Mouse (Mus musculus) liver, embryonic 12.5 days (tissue): ENCODE measurements around the gene Gm20547. TPM values are rescaled to one million over a fixed set of nuclear protein-coding genes. Genes with fewer than 3 reads are reported as not detected.

Experiments used
- ATAC-seq: fragments of 200-750 bp; cut with Nextera tagmentation; 2 replicates; pipeline ENCODE4 v1.8.0; 2017; ENCODE audit warnings: moderate number of reproducible peaks, mild to moderate bottlenecking, moderate library complexity
- H3K27ac ChIP-seq: fragments of 300-500 bp; sonication (generic); 2 replicates; pipeline ENCODE4 v1.5.1; 2016; ENCODE audit warnings: mild to moderate bottlenecking
- H3K27me3 ChIP-seq: fragments of 300-500 bp; sonication (generic); replicated peaks from 2 replicates; pipeline ENCODE4 v1.6.1; 2016; ENCODE audit warnings: mild to moderate bottlenecking, moderate library complexity
- H3K36me3 ChIP-seq: fragments of 300-500 bp; sonication (generic); 2 replicates; pipeline ENCODE4 v1.6.1; 2016; ENCODE audit warnings: mild to moderate bottlenecking, moderate library complexity
- H3K4me1 ChIP-seq: fragments of 300-500 bp; sonication (generic); 2 replicates; pipeline ENCODE4 v1.6.1; 2016
- H3K4me2 ChIP-seq: fragments of 300-500 bp; sonication (generic); 2 replicates; pipeline ENCODE4 v1.6.1; 2016; ENCODE audit warnings: mild to moderate bottlenecking, moderate library complexity
- H3K4me3 ChIP-seq: fragments of 300-500 bp; sonication (generic); 2 replicates; pipeline ENCODE4 v1.5.1; 2016; ENCODE audit warnings: mild to moderate bottlenecking, moderate library complexity
- H3K9ac ChIP-seq: fragments of 300-500 bp; sonication (generic); 2 replicates; pipeline ENCODE4 v1.6.1; 2016; ENCODE audit warnings: mild to moderate bottlenecking, moderate library complexity
- H3K9me3 ChIP-seq: fragments of 300-500 bp; sonication (generic); replicated peaks from 2 replicates; pipeline ENCODE4 v1.6.1; 2016; ENCODE audit warnings: mild to moderate bottlenecking, moderate library complexity
- WGBS: fragments of 180-500 bp; shearing (Covaris S2); methylation state at CpG from one replicate; pipeline ENCODE4 v1.1.7; 2016; ENCODE audit not compliant: insufficient replicate concordance; 5-methylcytosine and 5-hydroxymethylcytosine counted together
- polyA plus RNA-seq: library from polyadenylated mRNA; unstranded; fragments of >200 nt; fragmentation: Nextera tagmentation; extraction: Ambion mirVana; gene quantifications from 2 replicates; pipeline ENCODE4 v1.2.1, GENCODE M21; 2016

Gene Gm20547
- polyA plus RNA-seq, 1 experiment from 2014 or later: not detected

- 76% methylated on average over 6 of the region's 6 CpGs for WGBS
- Histone ChIP-seq H3K27ac (no peak overlapping the region), H3K9me3 (no peaks in the 10 kb centered on the region), H3K4me1 (0 out of 2 replicates have a peak, but pooled peaks cover under 1% of the 10 kb centered on the region), H3K4me3 (no peak overlapping the region), H3K27me3 (peaks cover 23% of the 10 kb centered on the region), H3K36me3 (0 out of 2 replicates have a peak, but pooled peaks cover 2% of the 10 kb centered on the region), H3K9ac (no peak overlapping the region), H3K4me2 (no peak overlapping the region)
- ATAC-seq: no peak
These were observed 7.5 kb downstream of the Gm20547 start for GRCm38 (mm10) chr17:34874321-34874720.

GRCm38 (mm10) chr17:34865981-34866380, 15.9 kb downstream of the Gm20547 start:
- Histone ChIP-seq H3K4me1 (no peaks in the 10 kb centered on the region; the same call in 1 of the 2 replicates), H3K27ac (no peak overlapping the region), H3K27me3 (peaks cover 23% of the 10 kb centered on the region), H3K4me2 (no peak overlapping the region), H3K4me3 (no peak overlapping the region), H3K36me3 (no peaks in the 10 kb centered on the region), H3K9me3 (no peaks in the 10 kb centered on the region), H3K9ac (no peak overlapping the region)
- WGBS: 48% methylated on average over 7 of the region's 7 CpGs
- ATAC-seq: no peak

GRCm38 (mm10) chr17:34862416-34863081, 19.3 kb downstream of the Gm20547 start, which contains the start of gene Cfb:
Gene Cfb (minus strand): TSS chr17:34862518.
- H3K27me3 ChIP-seq: peaks cover 19% of the 10 kb centered on the region
- peaks cover 4% of the 10 kb centered on the region; the same call in 1 of the 2 replicates for H3K4me1 ChIP-seq
- ATAC-seq: peak; percentile 42; the same call in 1 of the 2 replicates
- WGBS: 44% methylated on average over 8 of the region's 8 CpGs
- H3K4me3 ChIP-seq: peak within 1 kb of the TSS; percentile 34
- peak within 1 kb of the TSS; percentile 45 for H3K4me2 ChIP-seq
- H3K9me3 ChIP-seq: no peaks in the 10 kb centered on the region
- H3K27ac ChIP-seq: peak within 1 kb of the TSS; percentile 36
- no peak within 1 kb of the TSS; the same call in 1 of the 2 replicates for H3K9ac ChIP-seq
- H3K36me3 ChIP-seq: peaks cover 5% of the 10 kb centered on the region; the same call in 1 of the 2 replicates

- Histone ChIP-seq H3K4me2 (peak overlapping the region; percentile 45), H3K27me3 (peaks cover 19% of the 10 kb centered on the region), H3K4me3 (peak overlapping the region; percentile 34), H3K4me1 (peaks cover 4% of the 10 kb centered on the region; the same call in 1 of the 2 replicates), H3K9ac (no peak overlapping the region; the same call in 1 of the 2 replicates), H3K36me3 (peaks cover 12% of the 10 kb centered on the region), H3K27ac (peak overlapping the region; percentile 36), H3K9me3 (no peaks in the 10 kb centered on the region)
- peak; percentile 56 for ATAC-seq
- 42% methylated on average over 13 of the region's 13 CpGs for WGBS
These were observed 20.0 kb downstream of the Gm20547 start for GRCm38 (mm10) chr17:34861704-34862415.

- Histone ChIP-seq H3K27ac (no peak overlapping the region), H3K4me1 (peaks cover 4% of the 10 kb centered on the region; the same call in 1 of the 2 replicates), H3K4me2 (peak overlapping the region; percentile 45), H3K9ac (no peak overlapping the region), H3K27me3 (peaks cover 16% of the 10 kb centered on the region; the same call in 1 of the 2 replicates), H3K9me3 (no peaks in the 10 kb centered on the region), H3K36me3 (peaks cover 25% of the 10 kb centered on the region), H3K4me3 (no peak overlapping the region)
- 74% methylated on average over 9 of the region's 9 CpGs for WGBS
- ATAC-seq: no peak
These were observed 21.3 kb downstream of the Gm20547 start for GRCm38 (mm10) chr17:34860514-34860913.

- 33% methylated on average over 4 of the region's 4 CpGs for WGBS
- no peak for ATAC-seq
These were observed 23.2 kb downstream of the Gm20547 start for GRCm38 (mm10) chr17:34858670-34859069.

GRCm38 (mm10) chr17:34855825-34856224, 26.0 kb downstream of the Gm20547 start:
- no peak overlapping the region for H3K9ac ChIP-seq
- no peak for ATAC-seq
- 47% methylated on average over 3 of the region's 3 CpGs for WGBS
- H3K27ac ChIP-seq: no peak overlapping the region
- no peaks in the 10 kb centered on the region for H3K27me3 ChIP-seq
- no peak overlapping the region for H3K4me3 ChIP-seq
- no peaks in the 10 kb centered on the region for H3K9me3 ChIP-seq
- H3K36me3 ChIP-seq: peaks cover 60% of the 10 kb centered on the region
- H3K4me2 ChIP-seq: no peak overlapping the region
- H3K4me1 ChIP-seq: peaks cover 19% of the 10 kb centered on the region

More at GRCm38 (mm10) chr17:34858670-34859069, 23.2 kb downstream of the Gm20547 start:
- Histone ChIP-seq H3K27ac (no peak overlapping the region), H3K9me3 (no peaks in the 10 kb centered on the region), H3K4me2 (no peak overlapping the region), H3K4me3 (no peak overlapping the region), H3K9ac (no peak overlapping the region), H3K36me3 (peaks cover 44% of the 10 kb centered on the region), H3K4me1 (peaks cover 4% of the 10 kb centered on the region; the same call in 1 of the 2 replicates), H3K27me3 (peaks cover 13% of the 10 kb centered on the region; the same call in 1 of the 2 replicates)

GRCm38 (mm10) chr17:34854761-34855160, 27.1 kb downstream of the Gm20547 start:
- Histone ChIP-seq H3K4me1 (peaks cover 17% of the 10 kb centered on the region), H3K4me3 (no peak overlapping the region), H3K9me3 (no peaks in the 10 kb centered on the region), H3K9ac (no peak overlapping the region), H3K27me3 (no peaks in the 10 kb centered on the region), H3K4me2 (no peak overlapping the region), H3K36me3 (peaks cover 60% of the 10 kb centered on the region), H3K27ac (no peak overlapping the region)
- WGBS: 71% methylated on average over 3 of the region's 3 CpGs
- ATAC-seq: no peak

- Histone ChIP-seq H3K9me3 (no peaks in the 10 kb centered on the region), H3K4me3 (no peak overlapping the region), H3K4me2 (no peak overlapping the region), H3K27ac (peak overlapping the region; percentile 20), H3K9ac (no peak overlapping the region), H3K27me3 (no peaks in the 10 kb centered on the region), H3K4me1 (peaks cover 28% of the 10 kb centered on the region), H3K36me3 (peaks cover 60% of the 10 kb centered on the region)
- no peak for ATAC-seq
- 68% methylated on average over 8 of the region's 8 CpGs for WGBS
These were observed 28.3 kb downstream of the Gm20547 start for GRCm38 (mm10) chr17:34853511-34853910.

- H3K27me3 ChIP-seq: no peaks in the 10 kb centered on the region
- 2% methylated on average over 25 of the region's 25 CpGs for WGBS
- H3K4me2 ChIP-seq: peak overlapping the region; percentile 98
- H3K4me3 ChIP-seq: peak overlapping the region; percentile 91
- no peaks in the 10 kb centered on the region for H3K9me3 ChIP-seq
- H3K4me1 ChIP-seq: peaks cover 28% of the 10 kb centered on the region
- peaks cover 63% of the 10 kb centered on the region for H3K36me3 ChIP-seq
- H3K9ac ChIP-seq: peak overlapping the region; percentile 89
- peak overlapping the region; percentile 82 for H3K27ac ChIP-seq
- ATAC-seq: no peak
These were observed 31.2 kb downstream of the Gm20547 start for GRCm38 (mm10) chr17:34850517-34851125.

- H3K4me2 ChIP-seq: peak within 1 kb of the TSS; percentile 98
- peak within 1 kb of the TSS; percentile 89 for H3K9ac ChIP-seq
- under 1% methylated on average over 65 of the region's 65 CpGs for WGBS
- H3K36me3 ChIP-seq: peaks cover 63% of the 10 kb centered on the region
- peak within 1 kb of the TSS; percentile 82 for H3K27ac ChIP-seq
- ATAC-seq: peak; percentile 95
- H3K4me3 ChIP-seq: peak within 1 kb of the TSS; percentile 91
- peaks cover 28% of the 10 kb centered on the region for H3K4me1 ChIP-seq
- H3K9me3 ChIP-seq: no peaks in the 10 kb centered on the region
- H3K27me3 ChIP-seq: no peaks in the 10 kb centered on the region
These were observed 31.9 kb downstream of the Gm20547 start, which contains the start of the genes Skiv2l and Nelfe for GRCm38 (mm10) chr17:34849722-34850516. Gene Skiv2l (minus strand): TSS chr17:34850210. Gene Nelfe (plus strand): TSS chr17:34850391.
